Mouse (Mus musculus): ENCODE measurements at regions not wholly inside any gene's neighbourhood (a gene's known extent, or its start where the extent isn't known, plus 50 kb on each side); places are given as distances from the start of the nearest gene placed in this dataset.

DNA sequence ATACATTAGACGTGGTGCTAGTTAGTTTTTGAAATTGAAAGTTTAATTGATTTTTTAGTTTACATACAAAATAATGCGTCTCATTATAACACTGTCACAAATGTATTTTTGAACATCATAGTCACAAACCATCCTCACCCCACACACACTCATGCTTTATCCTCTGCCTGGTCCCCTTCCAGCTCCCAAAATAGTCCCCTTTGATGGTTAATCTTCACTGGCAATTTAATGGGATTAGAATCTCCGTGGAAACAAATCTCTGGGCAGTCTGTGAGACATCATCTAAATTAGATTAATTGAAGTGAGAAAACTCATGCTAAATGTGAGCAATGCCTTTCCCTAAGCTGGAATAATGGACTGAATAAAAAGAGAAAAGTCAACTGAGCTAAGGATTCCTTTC is 54.0 kb upstream of the Thrb start:
- no peaks in the 10 kb centered on the region for H3K27me3 ChIP-seq (ENCODE audit: control insufficient read depth, insufficient read depth, low read length, poor library complexity, severe bottlenecking)
- H3K36me3 ChIP-seq (ENCODE audit: control insufficient read depth, insufficient read depth, low read length, poor library complexity, severe bottlenecking), result no peaks in the 10 kb centered on the region
- DNase-seq (ENCODE audit: low read depth, low spot score), result no peak

DNA sequence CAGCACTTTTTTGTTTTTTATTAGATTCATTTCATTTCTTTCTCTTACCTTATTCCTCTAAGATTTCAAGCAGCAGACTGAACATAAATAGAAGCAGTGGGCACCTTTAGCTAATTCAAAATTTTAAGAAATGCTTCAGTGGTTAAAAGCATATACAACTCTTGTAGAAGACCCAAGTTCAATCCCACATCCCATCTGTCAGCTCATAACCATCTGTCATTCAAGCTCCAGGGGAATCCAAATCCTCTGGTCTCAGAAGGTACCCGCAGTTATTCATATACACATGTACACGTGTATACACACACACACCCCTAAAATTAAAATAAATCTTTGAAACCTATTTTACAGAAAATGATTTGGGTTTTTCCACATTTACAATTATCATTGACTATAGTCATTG is 52.9 kb upstream of the Thrb start:
- no peaks in the 10 kb centered on the region for H3K36me3 ChIP-seq (ENCODE audit: control insufficient read depth, insufficient read depth, low read length, poor library complexity, severe bottlenecking)
- DNase-seq (ENCODE audit: low read depth, low spot score), result no peak

More for the DNA sequence above, 52.9 kb upstream of the Thrb start:
- H3K27me3 ChIP-seq (ENCODE audit: control insufficient read depth, insufficient read depth, low read length, poor library complexity, severe bottlenecking), result no peaks in the 10 kb centered on the region
